Mouse (Mus musculus) G1E (cell line): ENCODE results near the gene Ypel1.

ENCODE experiments used
- CTCF ChIP-seq: IDR thresholded peaks from 2 replicates; pipeline ENCODE4 v1.5.1; 2012; ENCODE audit warnings: low read depth, low read length, inconsistent platforms, mixed read lengths
- GATA1 ChIP-seq: IDR thresholded peaks from 2 replicates; pipeline ENCODE4 v1.6.1; 2012; ENCODE audit warnings: borderline replicate concordance, low read length, inconsistent platforms, mixed read lengths
- POLR2AphosphoS5 ChIP-seq: IDR thresholded peaks from 2 replicates; pipeline ENCODE4 v1.6.1; 2012; ENCODE audit warnings: low read depth, low read length, inconsistent platforms; ENCODE audit not compliant: insufficient replicate concordance
- TAL1 ChIP-seq: conservative IDR thresholded peaks from 2 replicates; pipeline ENCODE4 v1.6.1; 2012; ENCODE audit warnings: low read depth, low read length, inconsistent platforms, mixed read lengths

DNA sequence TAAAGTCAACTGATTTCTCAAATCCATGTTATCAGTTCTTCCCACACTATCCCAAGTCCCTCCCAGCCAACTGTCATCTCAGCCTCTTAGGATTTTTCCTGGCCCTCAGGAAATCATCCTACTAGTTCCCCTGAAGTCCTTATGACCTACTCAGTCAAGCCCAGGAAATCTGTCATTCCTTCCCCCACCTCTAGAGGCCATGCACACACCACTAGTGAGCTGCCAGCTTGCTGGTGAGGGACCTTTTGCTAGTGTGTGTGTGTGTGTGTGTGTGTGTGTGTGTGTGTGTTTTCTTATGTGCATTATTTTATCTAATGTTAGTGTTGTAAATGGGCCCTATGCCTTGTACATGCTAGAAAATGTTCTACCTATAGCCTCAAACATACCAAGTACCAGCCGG lies 57.8 kb downstream of the Ypel1 start:
- TF ChIP-seq GATA1 (no peak), CTCF (no peak), TAL1 (no peak), POLR2AphosphoS5 (no peak)
